31 mouse cellular contexts compared by ENCODE assay signal in genomic region chr11:114931041-114931440, GRCm38 (mm10). TPM values are rescaled to one million over a fixed set of nuclear protein-coding genes. Genes with fewer than 3 reads are reported as not detected.
A peak's percentile ranks its signal among the peaks of the same experiment; 100 is the strongest.
DNase-seq lines count a peak whose midpoint lies in the region; ATAC-seq lines count a peak whose summit lies in the region.
"Had no signal": no experiment of that assay in that cellular context is flagged by ENCODE, and none has a peak within 500 bp of the region (broad histone marks: within the 10 kb centered on the region; RNA-seq: fewer than 3 reads in every experiment).

No protein-coding gene starts in this region.

- H3K36me3 ChIP-seq in embryonic facial prominence, embryonic 10.5 days (replicated peaks): no peaks in the 10 kb centered on the region
- H3K36me3 ChIP-seq: embryonic facial prominence, embryonic 12.5 days; G1E; heart, embryonic 13.5 days; stomach, embryonic 15.5 days had no signal

- peak; percentile 93 for DNase-seq in heart, adult 11 months
- no peak for DNase-seq in heart, adult 9 months (ENCODE audit: low spot score in 2 of 2)
- DNase-seq in lung, postnatal 25 days (ENCODE audit: low spot score): peak; percentile 33
- no peak for DNase-seq in lung, postnatal 14 days
- no peak for DNase-seq in embryonic facial prominence, embryonic 10.5 days (ENCODE audit: low spot score)
- no peak for DNase-seq in spleen, adult 12 weeks (ENCODE audit: low spot score)
- DNase-seq: adrenal gland, postnatal 25 days; cerebellum, adult 8-10 months; gastrocnemius, postnatal 10 days; kidney, adult 18-20 months; kidney, postnatal 10 days; layer of hippocampus, postnatal 36 days; lung, postnatal 4 days; midbrain, embryonic 14.5 days; right cerebral cortex, postnatal 14 days had no signal

- no peak overlapping the region for H3K4me3 ChIP-seq in embryonic facial prominence, embryonic 10.5 days
- H3K4me3 ChIP-seq: embryonic facial prominence, embryonic 12.5 days; erythroblast, embryonic 14.5 days; forebrain, embryonic 13.5 days; heart, embryonic 13.5 days; myocyte; stomach, embryonic 15.5 days had no signal

- H3K9me3 ChIP-seq in embryonic facial prominence, embryonic 10.5 days: no peaks in the 10 kb centered on the region
- H3K9me3 ChIP-seq: embryonic facial prominence, embryonic 12.5 days; forebrain, embryonic 13.5 days; heart, embryonic 13.5 days; stomach, embryonic 15.5 days had no signal

- peak; percentile 92 for ATAC-seq in granulocyte monocyte progenitor cell, adult 5-6 weeks (replicated peaks; ENCODE audit: poor library complexity, severe bottlenecking)
- ATAC-seq in megakaryocyte progenitor cell, adult 5-6 weeks (replicated peaks; ENCODE audit: poor library complexity): peak; percentile 89
- ATAC-seq: forebrain, embryonic 13.5 days; hindbrain, postnatal 0 days had no signal

- no peak overlapping the region for H3K27ac ChIP-seq in embryonic facial prominence, embryonic 10.5 days (replicated peaks)
- H3K27ac ChIP-seq: embryonic facial prominence, embryonic 12.5 days; forebrain, embryonic 13.5 days; heart, embryonic 13.5 days; hindbrain, postnatal 0 days; stomach, embryonic 15.5 days had no signal

- no peaks in the 10 kb centered on the region for H3K27me3 ChIP-seq in embryonic facial prominence, embryonic 10.5 days (replicated peaks; ENCODE audit: low read depth, poor library complexity, severe bottlenecking)
- H3K27me3 ChIP-seq: embryonic facial prominence, embryonic 12.5 days; forebrain, embryonic 13.5 days; heart, embryonic 13.5 days; stomach, embryonic 15.5 days had no signal

- 84% methylated on average over 5 of the region's 5 CpGs for WGBS in embryonic facial prominence, embryonic 10.5 days

- H3K4me1 ChIP-seq in embryonic facial prominence, embryonic 10.5 days: no peaks in the 10 kb centered on the region
- H3K4me1 ChIP-seq: embryonic facial prominence, embryonic 12.5 days; forebrain, embryonic 13.5 days; stomach, embryonic 15.5 days had no signal

RNA-seq across cellular contexts. Expression of gene Cd300lb, which starts 3.1 kb away (rescaled TPM):
- 24.4 and 25.9 TPM in 2 replicates for total RNA-seq in granulocyte monocyte progenitor cell, adult 5-6 weeks (2014; fragmentation: Nextera tagmentation)
- 17.4 and 17.7 TPM in 2 replicates for total RNA-seq in granulocyte monocyte progenitor cell, adult 5-6 weeks (2017)
- total RNA-seq in megakaryocyte progenitor cell, adult 5-6 weeks (2015): 18.8 and 25.5 TPM in 2 replicates
- 12.1 and 15.6 TPM in 2 replicates for total RNA-seq in megakaryocyte progenitor cell, adult 5-6 weeks (2017)
- polyA plus RNA-seq in embryonic facial prominence, embryonic 10.5 days (2016; fragmentation: Nextera tagmentation; extraction: Ambion mirVana): 0.10 TPM in 1 of 2 replicates, not detected in the other
- total RNA-seq: layer of hippocampus, adult 18-20 months; layer of hippocampus, postnatal 36 days; left cerebral cortex, postnatal 25 days had no signal
- polyA plus RNA-seq: erythroblast, embryonic 14.5 days; G1E; neural tube, embryonic 14.5 days had no signal

RNA-seq across cellular contexts. Expression of gene Cd300c, which starts 37.9 kb away (rescaled TPM):
- not detected in 2 replicates for total RNA-seq in granulocyte monocyte progenitor cell, adult 5-6 weeks (2014; fragmentation: Nextera tagmentation)
- total RNA-seq in granulocyte monocyte progenitor cell, adult 5-6 weeks (2017): not detected in 2 replicates
- 0.39 and 1.8 TPM in 2 replicates for total RNA-seq in megakaryocyte progenitor cell, adult 5-6 weeks (2015)
- total RNA-seq in megakaryocyte progenitor cell, adult 5-6 weeks (2017): not detected in 2 replicates
- polyA plus RNA-seq in embryonic facial prominence, embryonic 10.5 days (2016; fragmentation: Nextera tagmentation; extraction: Ambion mirVana): not detected in 2 replicates
- total RNA-seq: adrenal gland, postnatal 25 days; G1E; gastrocnemius, postnatal 10 days; heart, postnatal 25 days; hindbrain, postnatal 0 days; layer of hippocampus, adult 18-20 months; layer of hippocampus, postnatal 36 days; left cerebral cortex, postnatal 25 days had no signal
- polyA plus RNA-seq: embryonic facial prominence, embryonic 12.5 days; erythroblast, embryonic 14.5 days; forebrain, embryonic 13.5 days; frontal cortex, adult 2 months; G1E; heart, embryonic 13.5 days; hindbrain, postnatal 0 days; limb, embryonic 14.5 days; midbrain, embryonic 14.5 days; myocyte; neural tube, embryonic 14.5 days; stomach, embryonic 15.5 days had no signal

RNA-seq across cellular contexts. Expression of gene Cd300a, which starts 41.2 kb away (rescaled TPM):
- 11.4 and 12.6 TPM in 2 replicates for total RNA-seq in granulocyte monocyte progenitor cell, adult 5-6 weeks (2014; fragmentation: Nextera tagmentation)
- 14.3 and 20.8 TPM in 2 replicates for total RNA-seq in granulocyte monocyte progenitor cell, adult 5-6 weeks (2017)
- total RNA-seq in megakaryocyte progenitor cell, adult 5-6 weeks (2015): 7.7 and 8.9 TPM in 2 replicates
- total RNA-seq in megakaryocyte progenitor cell, adult 5-6 weeks (2017): 14.2 and 29.7 TPM in 2 replicates
- polyA plus RNA-seq in embryonic facial prominence, embryonic 10.5 days (2016; fragmentation: Nextera tagmentation; extraction: Ambion mirVana): 1.1 and 1.8 TPM in 2 replicates
- polyA plus RNA-seq: erythroblast, embryonic 14.5 days; G1E had no signal

RNA-seq across cellular contexts. Expression of gene Cd300ld, which starts 58.7 kb away (rescaled TPM):
- not detected in 2 replicates for total RNA-seq in granulocyte monocyte progenitor cell, adult 5-6 weeks (2014; fragmentation: Nextera tagmentation)
- total RNA-seq in granulocyte monocyte progenitor cell, adult 5-6 weeks (2017): 0.10 and 1.2 TPM in 2 replicates
- total RNA-seq in megakaryocyte progenitor cell, adult 5-6 weeks (2015): 1.1 and 1.3 TPM in 2 replicates
- total RNA-seq in megakaryocyte progenitor cell, adult 5-6 weeks (2017): 0.51 and 0.67 TPM in 2 replicates
- 0.05 and 0.13 TPM in 2 replicates for polyA plus RNA-seq in embryonic facial prominence, embryonic 10.5 days (2016; fragmentation: Nextera tagmentation; extraction: Ambion mirVana)
- total RNA-seq: layer of hippocampus, adult 18-20 months; left cerebral cortex, postnatal 25 days had no signal
- polyA plus RNA-seq: embryonic facial prominence, embryonic 12.5 days; erythroblast, embryonic 14.5 days; forebrain, embryonic 13.5 days; G1E; myocyte; neural tube, embryonic 14.5 days had no signal

Comparison
In these comparisons a context has a peak if more than half of its experiments do, and no peak if none do; other contexts are left out.
1. DNase-seq: peak in heart, adult 11 months (single experiment) and lung, postnatal 25 days (single experiment); none in heart, adult 9 months (0 of 2), lung, postnatal 14 days (single experiment), embryonic facial prominence, embryonic 10.5 days (single experiment) and spleen, adult 12 weeks (single experiment).